Mouse (Mus musculus) bone marrow macrophage, adult 2 months (primary cell): ENCODE measurements around the gene Nsun2.

Source experiments
- CTCF ChIP-seq: IDR thresholded peaks from 2 replicates; pipeline ENCODE4 v1.5.1; 2012; ENCODE audit warnings: low read depth, mild to moderate bottlenecking, low read length, moderate library complexity
- POLR2A ChIP-seq: IDR thresholded peaks from 2 replicates; pipeline ENCODE4 v1.6.1; 2012; ENCODE audit warnings: mild to moderate bottlenecking, low read depth, low read length, borderline replicate concordance

GRCm38 (mm10) chr13:69585828-69586227 is 52.3 kb downstream of the Nsun2 start:
- TF ChIP-seq POLR2A (no peak), CTCF (no peak)
